Mouse (Mus musculus) MEL (cell line): ENCODE measurements at regions not wholly inside any gene's neighbourhood (a gene's known extent, or its start where the extent isn't known, plus 50 kb on each side); places are given as distances from the start of the nearest gene placed in this dataset.

Source experiments
- MXI1 ChIP-seq: IDR thresholded peaks from 2 replicates; pipeline ENCODE4 v1.6.1; 2011; ENCODE audit warnings: mild to moderate bottlenecking, low read depth, low read length, improper control_type of control experiment
- TCF12 ChIP-seq: IDR thresholded peaks from 2 replicates; pipeline ENCODE4 v1.6.1; 2014; ENCODE audit warnings: low read depth, mild to moderate bottlenecking, inconsistent platforms, low read length, improper control_type of control experiment, moderate library complexity

DNA sequence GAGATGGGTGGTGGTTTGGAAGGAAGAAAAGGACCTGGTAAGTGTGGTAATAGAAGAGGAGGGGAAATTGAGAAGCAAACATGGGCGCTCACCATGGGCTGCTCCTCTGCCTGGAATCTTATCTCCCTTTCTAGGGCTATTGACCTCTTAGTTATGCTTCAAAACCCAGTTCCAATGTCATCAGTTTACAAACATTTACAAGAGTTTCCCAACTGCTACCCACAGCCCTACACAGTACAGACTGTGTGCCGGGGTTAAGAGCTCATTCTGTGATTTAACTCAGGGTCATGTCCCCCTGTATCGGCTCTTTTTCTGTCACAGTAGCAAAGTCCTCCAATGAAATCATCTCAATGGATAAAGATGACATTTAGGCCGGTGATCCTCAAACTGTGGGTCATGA is 144.0 kb upstream of the Srrm4 start:
- no peak for TF ChIP-seq MXI1
- TF ChIP-seq TCF12 = no peak
